Mouse (Mus musculus): ENCODE measurements around the gene Supt3. TPM values are rescaled to one million over a fixed set of nuclear protein-coding genes. Genes with fewer than 3 reads are reported as not detected.

Gene Supt3
- polyA plus RNA-seq, 1 experiment from 2014 or later: 26.2 TPM

- DNase-seq (ENCODE audit: low spot score) (no peak), ATAC-seq (ENCODE audit: low FRiP score) (no peak)
- Histone ChIP-seq H3K9ac (no peak overlapping the region), H3K27me3 (ENCODE audit: control insufficient read depth, insufficient read depth, low read length) (no peaks in the 10 kb centered on the region), H3K27ac (no peak overlapping the region), H3K4me1 (replicated peaks; ENCODE audit: control insufficient read depth, insufficient read depth, low read length) (no peaks in the 10 kb centered on the region), H3K4me3 (replicated peaks; ENCODE audit: low read length) (no peak overlapping the region), H3K9me3 (ENCODE audit: control insufficient read depth, low read length) (no peaks in the 10 kb centered on the region), H3K36me3 (replicated peaks; ENCODE audit: control insufficient read depth, insufficient read depth) (no peaks in the 10 kb centered on the region), H3K4me2 (replicated peaks) (no peak overlapping the region)
- WGBS: 97% methylated on average over 6 of the region's 6 CpGs
Observed at GRCm38 (mm10) chr17:44863165-44863564, 86.2 kb downstream of the Supt3 start.

DNA sequence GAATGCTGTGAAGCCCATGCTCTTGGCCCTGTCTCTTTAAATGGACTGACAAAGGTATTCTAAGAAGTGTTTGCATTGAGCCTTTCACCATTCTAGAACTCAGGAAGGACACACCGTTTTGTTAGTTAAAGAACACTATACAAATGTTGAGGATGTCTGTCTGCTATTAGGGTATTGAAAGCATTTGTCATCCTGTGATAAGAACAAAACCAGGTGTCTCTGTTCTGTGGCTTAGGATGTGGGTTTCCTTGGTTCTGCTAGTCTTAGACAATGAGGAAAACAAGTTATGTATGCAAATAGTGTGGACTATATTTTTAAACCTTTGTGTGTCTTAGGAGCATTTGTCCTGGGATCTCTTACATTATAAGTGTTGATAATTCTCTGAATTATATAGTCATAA is 116.6 kb downstream of the Supt3 start:
- no peak overlapping the region for H3K4me2 ChIP-seq (replicated peaks)
- H3K27me3 ChIP-seq (ENCODE audit: control insufficient read depth, insufficient read depth, low read length): no peaks in the 10 kb centered on the region
- H3K36me3 ChIP-seq (replicated peaks; ENCODE audit: control insufficient read depth, insufficient read depth): no peaks in the 10 kb centered on the region
- 0 out of 2 replicates have a peak, but pooled peaks cover 6% of the 10 kb centered on the region for H3K9me3 ChIP-seq (ENCODE audit: control insufficient read depth, low read length)
- no peak overlapping the region for H3K9ac ChIP-seq
- no peak overlapping the region for H3K27ac ChIP-seq
- WGBS: 59% methylated on average over 1 of the region's 1 CpGs
- no peaks in the 10 kb centered on the region for H3K4me1 ChIP-seq (replicated peaks; ENCODE audit: control insufficient read depth, insufficient read depth, low read length)
- DNase-seq (ENCODE audit: low spot score): no peak
- no peak overlapping the region for H3K4me3 ChIP-seq (replicated peaks; ENCODE audit: low read length)
- no peak for ATAC-seq (ENCODE audit: low FRiP score)

DNA sequence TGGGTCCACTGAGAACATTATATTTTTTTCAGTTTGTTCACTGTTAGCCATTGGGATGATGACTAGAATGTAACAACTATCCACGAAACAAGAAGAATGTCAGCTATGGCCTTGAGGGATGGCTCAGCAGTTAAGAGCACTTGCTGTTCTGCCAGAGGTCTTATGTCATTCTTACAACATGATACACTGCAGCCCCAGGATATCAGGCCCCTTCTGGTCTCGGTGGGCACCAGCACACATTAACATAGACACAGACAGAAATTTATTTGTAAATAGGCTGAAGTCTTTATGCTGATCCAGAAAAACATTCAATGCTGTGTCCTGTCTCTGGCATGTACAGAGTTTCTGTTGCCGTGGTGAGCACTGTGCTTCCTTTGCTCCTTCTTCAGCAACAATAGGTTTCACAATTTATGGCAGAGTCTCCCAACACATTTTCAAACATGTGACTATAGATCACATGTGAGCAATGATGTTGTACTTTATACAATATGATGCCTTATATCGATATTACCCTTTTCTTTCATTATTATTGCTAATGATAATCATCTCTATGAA is 166.7 kb downstream of the Supt3 start:
- DNase-seq (ENCODE audit: low spot score): no peak
- Histone ChIP-seq H3K4me3 (replicated peaks; ENCODE audit: low read length) (no peak overlapping the region), H3K9ac (no peak overlapping the region), H3K4me1 (replicated peaks; ENCODE audit: control insufficient read depth, insufficient read depth, low read length) (no peaks in the 10 kb centered on the region), H3K27me3 (ENCODE audit: control insufficient read depth, insufficient read depth, low read length) (no peaks in the 10 kb centered on the region), H3K9me3 (ENCODE audit: control insufficient read depth, low read length) (no peaks in the 10 kb centered on the region), H3K27ac (no peak overlapping the region), H3K4me2 (replicated peaks) (no peak overlapping the region), H3K36me3 (replicated peaks; ENCODE audit: control insufficient read depth, insufficient read depth) (no peaks in the 10 kb centered on the region)
- no peak for ATAC-seq (ENCODE audit: low FRiP score)
- WGBS: 70% methylated on average over 4 of the region's 4 CpGs

DNA sequence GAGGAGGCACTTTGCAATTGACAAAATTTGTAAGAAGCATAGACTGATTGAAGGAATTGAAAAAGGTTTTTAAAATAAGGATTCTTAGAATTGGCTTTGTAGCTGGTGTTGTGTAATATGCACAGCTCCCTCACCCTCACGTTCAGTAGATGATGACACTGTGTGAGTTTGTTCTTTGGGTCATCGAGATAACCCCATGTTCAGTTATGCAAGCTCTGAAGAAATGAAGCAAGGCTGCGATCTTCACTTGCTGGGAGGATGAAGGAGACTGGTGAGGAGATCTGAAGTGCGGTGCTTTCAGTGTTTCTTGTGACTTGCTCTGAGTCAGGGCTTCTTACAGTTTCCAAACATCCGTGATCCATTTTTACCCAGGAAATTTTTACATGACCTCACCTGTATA is 168.4 kb downstream of the Supt3 start:
- H3K9ac ChIP-seq: no peak overlapping the region

DNA sequence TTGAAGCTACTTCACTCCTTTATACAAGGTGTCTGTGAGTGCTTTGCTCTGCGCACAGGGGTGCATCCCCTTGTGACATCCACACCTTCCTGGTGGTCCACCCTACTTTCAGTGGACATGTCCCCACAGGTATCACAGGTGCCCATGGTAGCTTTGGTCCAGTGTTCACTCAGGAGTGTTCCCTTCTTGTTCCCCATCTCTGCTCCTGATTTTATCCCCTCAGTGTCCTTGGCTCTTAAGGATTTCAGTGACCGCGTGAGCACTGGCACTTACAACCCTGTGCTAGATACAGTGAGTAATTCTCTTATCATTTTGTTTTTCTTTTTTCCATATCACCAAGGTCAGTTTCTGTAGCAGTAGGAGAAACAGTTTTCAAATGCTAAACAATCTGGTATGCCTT is 171.4 kb downstream of the Supt3 start:
- ATAC-seq (ENCODE audit: low FRiP score): no peak
- Histone ChIP-seq H3K4me2 (replicated peaks) (no peak overlapping the region), H3K9ac (no peak overlapping the region), H3K36me3 (replicated peaks; ENCODE audit: control insufficient read depth, insufficient read depth) (no peaks in the 10 kb centered on the region), H3K27ac (no peak overlapping the region), H3K9me3 (ENCODE audit: control insufficient read depth, low read length) (no peaks in the 10 kb centered on the region), H3K27me3 (ENCODE audit: control insufficient read depth, insufficient read depth, low read length) (no peaks in the 10 kb centered on the region), H3K4me3 (replicated peaks; ENCODE audit: low read length) (no peak overlapping the region), H3K4me1 (replicated peaks; ENCODE audit: control insufficient read depth, insufficient read depth, low read length) (no peaks in the 10 kb centered on the region)
- no peak for DNase-seq (ENCODE audit: low spot score)
- over 99% methylated on average over 3 of the region's 3 CpGs for WGBS

More for the DNA sequence above, 168.4 kb downstream of the Supt3 start:
- ATAC-seq (ENCODE audit: low FRiP score) (no peak), DNase-seq (ENCODE audit: low spot score) (no peak)
- Histone ChIP-seq H3K4me2 (replicated peaks) (no peak overlapping the region), H3K9me3 (ENCODE audit: control insufficient read depth, low read length) (no peaks in the 10 kb centered on the region), H3K4me3 (replicated peaks; ENCODE audit: low read length) (no peak overlapping the region), H3K27ac (no peak overlapping the region), H3K27me3 (ENCODE audit: control insufficient read depth, insufficient read depth, low read length) (no peaks in the 10 kb centered on the region), H3K4me1 (replicated peaks; ENCODE audit: control insufficient read depth, insufficient read depth, low read length) (no peaks in the 10 kb centered on the region), H3K36me3 (replicated peaks; ENCODE audit: control insufficient read depth, insufficient read depth) (no peaks in the 10 kb centered on the region)
- 94% methylated on average over 5 of the region's 5 CpGs for WGBS

- no peak for DNase-seq (ENCODE audit: low spot score)
- WGBS: 93% methylated on average over 2 of the region's 2 CpGs
Observed at GRCm38 (mm10) chr17:44956671-44957070, 179.7 kb downstream of the Supt3 start.

GRCm38 (mm10) chr17:44963051-44963798 is 186.3 kb downstream of the Supt3 start:
- no peak for DNase-seq (ENCODE audit: low spot score)

More at GRCm38 (mm10) chr17:44956671-44957070, 179.7 kb downstream of the Supt3 start:
- H3K27me3 ChIP-seq (ENCODE audit: control insufficient read depth, insufficient read depth, low read length): no peaks in the 10 kb centered on the region
- no peaks in the 10 kb centered on the region for H3K36me3 ChIP-seq (replicated peaks; ENCODE audit: control insufficient read depth, insufficient read depth)
- no peaks in the 10 kb centered on the region for H3K4me1 ChIP-seq (replicated peaks; ENCODE audit: control insufficient read depth, insufficient read depth, low read length)
- H3K27ac ChIP-seq: no peak overlapping the region
- H3K4me2 ChIP-seq (replicated peaks): no peak overlapping the region
- ATAC-seq (ENCODE audit: low FRiP score): no peak
- H3K9ac ChIP-seq: no peak overlapping the region
- no peak overlapping the region for H3K4me3 ChIP-seq (replicated peaks; ENCODE audit: low read length)
- H3K9me3 ChIP-seq (ENCODE audit: control insufficient read depth, low read length): no peaks in the 10 kb centered on the region

DNA sequence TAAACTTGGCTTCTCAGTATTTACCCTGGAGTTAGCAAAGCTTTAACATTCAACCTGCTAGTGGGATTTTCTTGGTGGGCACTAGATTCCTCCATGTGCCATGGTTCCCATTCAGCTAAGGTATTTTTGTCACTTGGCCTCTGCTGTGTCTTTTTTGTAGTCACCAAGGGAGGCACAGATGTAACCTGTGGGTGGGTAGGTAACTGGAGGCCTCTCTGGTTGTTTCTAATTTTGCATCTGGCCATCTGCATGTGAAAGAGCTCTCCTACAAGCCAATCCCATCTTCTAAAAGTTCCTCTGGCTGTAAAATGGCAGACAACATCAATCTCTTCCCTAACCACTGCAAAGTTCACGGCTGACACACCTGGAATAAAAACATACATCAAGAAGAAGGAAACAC is 190.2 kb downstream of the Supt3 start:
- Histone ChIP-seq H3K36me3 (replicated peaks; ENCODE audit: control insufficient read depth, insufficient read depth) (no peaks in the 10 kb centered on the region), H3K27me3 (ENCODE audit: control insufficient read depth, insufficient read depth, low read length) (no peaks in the 10 kb centered on the region), H3K27ac (no peak overlapping the region), H3K9ac (no peak overlapping the region), H3K9me3 (ENCODE audit: control insufficient read depth, low read length) (no peaks in the 10 kb centered on the region), H3K4me3 (replicated peaks; ENCODE audit: low read length) (no peak overlapping the region), H3K4me2 (replicated peaks) (no peak overlapping the region), H3K4me1 (replicated peaks; ENCODE audit: control insufficient read depth, insufficient read depth, low read length) (no peaks in the 10 kb centered on the region)
- ATAC-seq (ENCODE audit: low FRiP score) (no peak), DNase-seq (ENCODE audit: low spot score) (no peak)
- WGBS: 91% methylated on average over 1 of the region's 1 CpGs

More at GRCm38 (mm10) chr17:44963051-44963798, 186.3 kb downstream of the Supt3 start:
- no peaks in the 10 kb centered on the region for H3K36me3 ChIP-seq (replicated peaks; ENCODE audit: control insufficient read depth, insufficient read depth)
- no peaks in the 10 kb centered on the region for H3K27me3 ChIP-seq (ENCODE audit: control insufficient read depth, insufficient read depth, low read length)
- no peaks in the 10 kb centered on the region for H3K9me3 ChIP-seq (ENCODE audit: control insufficient read depth, low read length)
- H3K4me3 ChIP-seq (replicated peaks; ENCODE audit: low read length): no peak overlapping the region
- no peak for ATAC-seq (ENCODE audit: low FRiP score)
- no peaks in the 10 kb centered on the region for H3K4me1 ChIP-seq (replicated peaks; ENCODE audit: control insufficient read depth, insufficient read depth, low read length)
- 61% methylated on average over 6 of the region's 6 CpGs for WGBS
- H3K4me2 ChIP-seq (replicated peaks): no peak overlapping the region
- H3K9ac ChIP-seq: no peak overlapping the region
- no peak overlapping the region for H3K27ac ChIP-seq

DNA sequence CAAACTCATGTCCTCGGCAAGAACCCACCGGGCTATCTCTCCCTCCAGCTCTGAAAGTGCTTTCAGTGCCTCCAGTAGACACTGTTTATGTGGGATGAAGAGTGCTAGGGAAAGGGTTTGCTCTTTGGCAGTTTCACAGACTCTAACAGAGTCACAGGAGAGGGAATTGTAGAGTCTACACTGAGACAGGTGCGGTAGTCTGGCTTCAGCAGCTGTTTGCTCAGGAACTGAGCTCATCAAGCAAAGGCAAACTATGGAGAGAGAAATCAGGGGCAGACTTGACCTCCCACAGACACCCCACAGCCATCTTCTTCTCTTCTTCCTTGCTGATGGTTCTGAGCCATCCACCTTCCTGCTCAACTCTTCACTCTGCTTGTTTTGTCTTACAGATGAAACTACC is 193.3 kb downstream of the Supt3 start:
- ATAC-seq (ENCODE audit: low FRiP score) (no peak), DNase-seq (ENCODE audit: low spot score) (no peak)
- Histone ChIP-seq H3K9ac (no peak overlapping the region), H3K4me3 (replicated peaks; ENCODE audit: low read length) (no peak overlapping the region), H3K27ac (no peak overlapping the region), H3K27me3 (ENCODE audit: control insufficient read depth, insufficient read depth, low read length) (no peaks in the 10 kb centered on the region), H3K4me2 (replicated peaks) (no peak overlapping the region), H3K9me3 (ENCODE audit: control insufficient read depth, low read length) (no peaks in the 10 kb centered on the region), H3K36me3 (replicated peaks; ENCODE audit: control insufficient read depth, insufficient read depth) (no peaks in the 10 kb centered on the region), H3K4me1 (replicated peaks; ENCODE audit: control insufficient read depth, insufficient read depth, low read length) (no peaks in the 10 kb centered on the region)
- 87% methylated on average over 3 of the region's 3 CpGs for WGBS

Data from hindbrain, embryonic 14.5 days (tissue).